Mouse (Mus musculus) MEL (cell line): Measurements from ENCODE around the gene Zc3hav1l. TPM values are rescaled to one million over a fixed set of nuclear protein-coding genes. Genes with fewer than 3 reads are reported as not detected.

Source experiments
- DNase-seq: peaks from one replicate; pipeline ENCODE4 v3.0.0; 2011; ENCODE audit warnings: low read depth, low spot score
- H3K27ac ChIP-seq: 2 replicates; pipeline ENCODE4 v1.5.1; 2012; ENCODE audit warnings: low read depth, mild to moderate bottlenecking, control low read depth, low read length, moderate library complexity; ENCODE audit not compliant: control insufficient read depth
- H3K27me3 ChIP-seq, 2 experiments: fragments of 150-350 bp in 1 of 2; sonication (generic) in 1 of 2; 2 replicates each; pipeline ENCODE4 v1.6.1; 2012; ENCODE audit warnings: low read length in 2 of 2, mild to moderate bottlenecking in 2 of 2, improper control_type of control experiment in 1 of 2, moderate library complexity in 1 of 2; ENCODE audit not compliant: insufficient read depth in 2 of 2, control insufficient read depth in 1 of 2
- H3K36me3 ChIP-seq, 2 experiments: 2 replicates each; pipeline ENCODE4 v1.6.1; 2012 to 2014; ENCODE audit warnings: low read length in 2 of 2, improper control_type of control experiment in 1 of 2, inconsistent platforms in 1 of 2, mild to moderate bottlenecking in 1 of 2; ENCODE audit not compliant: insufficient read depth in 2 of 2, control insufficient read depth in 1 of 2
- H3K4me1 ChIP-seq, 2 experiments: fragments of 150-350 bp in 1 of 2; sonication (generic) in 1 of 2; 2 replicates each; pipeline ENCODE4 v1.6.1; 2012; ENCODE audit warnings: low read length in 2 of 2, improper control_type of control experiment in 1 of 2, mild to moderate bottlenecking in 1 of 2; ENCODE audit not compliant: insufficient read depth in 2 of 2, control insufficient read depth in 1 of 2
- H3K4me3 ChIP-seq, 2 experiments: fragments of 150-350 bp in 1 of 2; sonication (generic) in 1 of 2; 2 replicates each; pipeline ENCODE4 v1.5.1; 2012; ENCODE audit warnings: low read depth in 2 of 2, low read length in 2 of 2, mild to moderate bottlenecking in 2 of 2, moderate library complexity in 2 of 2, control low read depth in 1 of 2, improper control_type of control experiment in 1 of 2; ENCODE audit not compliant: control insufficient read depth in 1 of 2, insufficient read depth in 1 of 2
- H3K79me2 ChIP-seq: 2 replicates; pipeline ENCODE4 v1.6.1; 2012; ENCODE audit warnings: mild to moderate bottlenecking, low read length, moderate library complexity; ENCODE audit not compliant: control insufficient read depth, poor library complexity, insufficient read depth
- H3K9ac ChIP-seq: 2 replicates; pipeline ENCODE4 v1.6.1; 2012; ENCODE audit warnings: low read depth, mild to moderate bottlenecking, control low read depth, low read length, moderate library complexity; ENCODE audit not compliant: control insufficient read depth, poor library complexity, severe bottlenecking
- H3K9me3 ChIP-seq: fragments of 150-350 bp; sonication (generic); replicated peaks from 2 replicates; pipeline ENCODE4 v1.6.1; 2012; ENCODE audit warnings: mild to moderate bottlenecking, low read length, improper control_type of control experiment, moderate library complexity; ENCODE audit not compliant: insufficient read depth
- BHLHE40 ChIP-seq: IDR thresholded peaks from 2 replicates; pipeline ENCODE4 v1.6.1; 2012; ENCODE audit warnings: low read depth, mild to moderate bottlenecking, inconsistent platforms, low read length, improper control_type of control experiment, borderline replicate concordance
- E2F4 ChIP-seq: IDR thresholded peaks from 2 replicates; pipeline ENCODE4 v1.6.1; 2011; ENCODE audit warnings: low read depth, low read length, improper control_type of control experiment, borderline replicate concordance
- GABPA ChIP-seq: IDR thresholded peaks from 2 replicates; pipeline ENCODE4 v1.6.1; 2012; ENCODE audit warnings: low read depth, mild to moderate bottlenecking, inconsistent platforms, low read length, improper control_type of control experiment, moderate library complexity
- HCFC1 ChIP-seq: IDR thresholded peaks from 2 replicates; pipeline ENCODE4 v1.6.1; 2012; ENCODE audit warnings: low read depth, mild to moderate bottlenecking, inconsistent platforms, low read length, improper control_type of control experiment, moderate library complexity
- JUND ChIP-seq: IDR thresholded peaks from 2 replicates; pipeline ENCODE4 v1.6.1; 2011; ENCODE audit warnings: low read depth, mild to moderate bottlenecking, improper control_type of control experiment, low read length
- MAFK ChIP-seq: IDR thresholded peaks from 2 replicates; pipeline ENCODE4 v1.6.1; 2011; ENCODE audit warnings: low read depth, mild to moderate bottlenecking, low read length, improper control_type of control experiment, borderline replicate concordance
- MAZ ChIP-seq: IDR thresholded peaks from 2 replicates; pipeline ENCODE4 v1.6.1; 2012; ENCODE audit warnings: low read depth, mild to moderate bottlenecking, inconsistent platforms, low read length, improper control_type of control experiment
- MXI1 ChIP-seq: IDR thresholded peaks from 2 replicates; pipeline ENCODE4 v1.6.1; 2011; ENCODE audit warnings: mild to moderate bottlenecking, low read depth, low read length, improper control_type of control experiment
- MYB ChIP-seq: IDR thresholded peaks from 2 replicates; pipeline ENCODE4 v1.6.1; 2011; ENCODE audit warnings: mild to moderate bottlenecking, low read depth, low read length, improper control_type of control experiment
- POLR2AphosphoS2 ChIP-seq: IDR thresholded peaks from 2 replicates; pipeline ENCODE4 v1.6.1; 2011; ENCODE audit warnings: low read length, improper control_type of control experiment
- polyA plus RNA-seq, 2 experiments: library from polyadenylated mRNA; stranded (reverse) in 1 of 2; unstranded in 1 of 2; fragments of >175 nt in 1 of 2; fragments of >200 nt in 1 of 2; gene quantifications; 2 replicates each; pipeline versions ENCODE4 v1.2.1 to v1.2.4; 2012; ENCODE audit warnings: low replicate concordance in 2 of 2, low read depth in 1 of 2; ENCODE audit not compliant: insufficient read length in 2 of 2, insufficient read depth in 1 of 2, missing spikeins in 1 of 2
- total RNA-seq: library from RNA; depleted of rRNA; stranded (reverse); fragments of 300-350 nt; gene quantifications from 2 replicates; pipeline ENCODE4 v1.2.3, GENCODE M21; 2012

The Zc3hav1l gene
- total and polyA plus RNA-seq, 3 experiments = 2.0 to 5.8 TPM; not detected in 1

DNA sequence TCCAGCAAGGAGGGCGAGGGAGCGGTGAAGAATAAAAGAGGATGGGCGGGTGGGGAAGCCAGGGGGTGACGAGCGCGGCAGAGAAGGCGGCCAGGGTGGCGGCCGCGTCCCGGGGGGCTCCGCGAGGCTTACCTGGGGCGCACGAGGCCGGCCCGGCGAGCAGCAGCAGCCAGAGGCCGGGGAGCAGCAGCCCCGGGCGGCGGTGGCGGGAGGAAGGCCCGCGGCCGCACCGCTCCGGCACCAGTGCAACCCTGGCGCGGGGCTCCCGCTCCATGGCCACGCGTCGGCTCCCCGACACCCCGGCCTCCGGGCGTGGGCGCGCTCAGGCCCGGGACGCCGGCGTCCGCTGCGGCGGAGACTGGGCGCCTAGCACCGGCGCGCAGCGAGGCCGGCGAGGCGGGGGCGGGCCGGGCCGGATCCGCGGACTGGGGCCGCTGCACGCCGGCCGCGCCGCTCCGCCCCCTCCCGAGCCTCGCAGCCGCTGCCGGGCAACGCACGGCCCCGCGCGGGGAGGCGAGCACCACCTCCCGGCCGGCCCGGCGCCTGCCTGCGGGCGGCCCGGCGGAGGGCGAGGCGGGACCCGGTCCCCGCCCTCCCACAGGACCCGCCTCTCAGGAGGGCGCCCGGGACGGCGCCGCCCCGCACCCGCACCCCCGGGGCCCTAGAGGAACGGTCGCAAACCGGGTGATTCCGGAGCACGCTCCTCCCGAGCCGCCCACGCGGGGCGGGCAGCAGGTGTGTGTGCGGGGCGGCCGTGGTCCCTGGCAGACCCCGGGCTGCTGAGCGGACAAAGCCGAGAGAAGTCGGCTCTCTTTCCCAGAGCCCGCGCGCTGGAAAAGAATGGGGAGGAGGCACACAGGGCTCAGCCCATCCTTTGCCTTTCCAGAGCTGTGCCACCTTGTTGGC is 45.1 kb downstream of the Zc3hav1l start, which contains the start of gene D630045J12Rik (continued):
- TF ChIP-seq MAZ (no peak), MAFK (no peak), JUND (no peak), GABPA (no peak)

DNA sequence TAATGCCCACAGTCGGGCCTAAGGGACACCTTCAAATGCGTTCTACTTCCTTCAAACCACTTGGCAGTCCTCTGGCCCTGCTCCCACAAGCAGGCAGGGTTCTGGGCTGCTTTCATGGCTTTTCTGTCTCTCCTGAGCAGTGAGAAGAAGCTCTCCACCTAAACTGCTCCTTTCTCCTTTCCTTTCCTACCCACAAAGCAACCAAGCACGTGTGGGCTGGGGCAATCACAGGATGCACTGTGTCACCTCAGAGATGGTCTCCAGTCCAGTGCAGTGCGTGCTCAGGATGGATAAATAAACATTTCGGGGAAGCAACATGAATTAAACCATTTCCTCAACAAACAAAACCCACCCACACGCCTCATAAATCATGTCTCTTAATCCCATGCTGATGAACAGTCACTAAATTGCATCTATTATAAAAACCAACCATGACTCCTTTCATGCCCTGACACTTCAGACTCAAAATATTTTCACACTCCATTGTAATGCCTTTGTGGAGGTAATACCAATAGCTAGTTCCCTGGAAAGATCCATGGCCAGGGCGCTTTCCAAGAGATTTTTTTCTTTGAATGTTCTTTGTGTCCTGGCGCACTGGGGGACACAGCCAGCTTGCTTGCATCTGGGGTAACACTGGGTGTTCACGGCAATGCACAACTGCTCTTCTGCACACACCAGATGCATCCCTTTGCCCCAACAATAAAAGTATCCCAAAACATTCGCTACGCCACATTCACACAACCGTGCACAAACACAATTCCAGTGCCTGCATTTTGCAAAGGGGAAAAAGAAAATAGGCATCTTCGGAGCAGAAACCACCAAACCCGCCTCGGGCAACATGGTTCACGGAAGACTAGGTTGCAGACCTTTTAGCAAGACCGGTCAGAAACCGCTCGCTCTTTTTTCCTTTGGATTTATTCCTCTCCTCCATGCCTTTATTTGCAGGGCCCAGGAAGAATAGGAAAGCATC is 46.0 kb downstream of the Zc3hav1l start:
- peak; percentile 43 for DNase-seq
- peak overlapping the region; percentile 77 for H3K9ac ChIP-seq
- peak overlapping the region; percentile 72 to 98 for H3K4me3 ChIP-seq
- H3K4me1 ChIP-seq = peaks cover 3 to 28% of the 10 kb centered on the region in 2 experiments; a peak in 3 of 4 replicates
- no peaks in the 10 kb centered on the region for H3K9me3 ChIP-seq
- no peaks in the 10 kb centered on the region for H3K27me3 ChIP-seq
- 0 out of 2 replicates have a peak, but pooled peaks have one; percentile 24 for TF ChIP-seq MXI1
- TF ChIP-seq HCFC1 = no peak
- TF ChIP-seq POLR2AphosphoS2 = no peak
- 0 out of 2 replicates have a peak, but pooled peaks have one; percentile 11 for TF ChIP-seq BHLHE40
- TF ChIP-seq, all 39 proteins: peak for 2
- Histone ChIP-seq H3K79me2 (no peaks in the 10 kb centered on the region; the same call in 1 of the 2 replicates), H3K36me3 (peaks cover 0 to 10% of the 10 kb centered on the region in 2 experiments; a peak in 2 of 4 replicates), H3K27ac (no peak overlapping the region)

DNA sequence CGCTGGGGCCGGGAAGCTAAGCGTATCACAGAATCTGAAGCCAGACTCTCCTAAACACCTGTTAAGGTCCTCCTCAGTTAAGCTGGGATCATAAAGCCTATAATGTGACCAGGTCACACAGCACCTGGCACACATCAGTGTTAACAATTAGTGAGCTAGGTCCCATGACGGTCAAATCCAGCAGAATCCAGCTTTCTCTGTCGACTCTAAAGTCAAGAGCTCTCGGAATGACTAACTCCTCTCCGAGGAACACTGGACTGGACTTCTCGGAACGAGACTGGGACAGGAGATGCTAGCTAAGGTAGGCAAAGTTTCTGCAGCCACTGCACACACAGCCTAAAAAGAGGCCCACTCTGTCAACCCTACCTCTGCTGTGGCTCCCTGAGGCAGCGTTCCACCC is 46.9 kb downstream of the Zc3hav1l start:
- DNase-seq = no peak
- H3K4me1 ChIP-seq = peaks cover 3 to 23% of the 10 kb centered on the region in 2 experiments; a peak in 3 of 4 replicates
- no peak overlapping the region for H3K27ac ChIP-seq
- peaks cover 0 to 10% of the 10 kb centered on the region in 2 experiments; a peak in 2 of 4 replicates for H3K36me3 ChIP-seq
- no peak overlapping the region for H3K4me3 ChIP-seq
- TF ChIP-seq MYB = no peak
- no peak for TF ChIP-seq E2F4
- TF ChIP-seq, all 39 proteins: peak for 0
- Histone ChIP-seq H3K27me3 (no peaks in the 10 kb centered on the region), H3K79me2 (no peaks in the 10 kb centered on the region; the same call in 1 of the 2 replicates), H3K9ac (no peak overlapping the region), H3K9me3 (no peaks in the 10 kb centered on the region)
